Mouse (Mus musculus) hindbrain, embryonic 15.5 days (tissue): ENCODE data around the gene Hmg20b. TPM values are rescaled to one million over a fixed set of nuclear protein-coding genes. Genes with fewer than 3 reads are reported as not detected.

Source experiments
- ATAC-seq: fragments of 200-750 bp; cut with Nextera tagmentation; 2 replicates; pipeline ENCODE4 v1.8.0; 2017; ENCODE audit warnings: low read depth, moderate number of reproducible peaks, moderate TSS enrichment; ENCODE audit not compliant: low FRiP score
- H3K27ac ChIP-seq: fragments of 300-500 bp; sonication (generic); replicated peaks from 2 replicates; pipeline ENCODE4 v1.5.1; 2015; ENCODE audit warnings: mild to moderate bottlenecking, inconsistent platforms
- H3K27me3 ChIP-seq: fragments of 300-500 bp; sonication (generic); 2 replicates; pipeline ENCODE4 v1.6.1; 2015; ENCODE audit warnings: control low read depth, inconsistent platforms
- H3K36me3 ChIP-seq: fragments of 300-500 bp; sonication (generic); 2 replicates; pipeline ENCODE4 v1.6.1; 2015; ENCODE audit warnings: control low read depth, inconsistent platforms
- H3K4me1 ChIP-seq: fragments of 300-500 bp; sonication (generic); replicated peaks from 2 replicates; pipeline ENCODE4 v1.6.1; 2015; ENCODE audit warnings: control low read depth, inconsistent platforms
- H3K4me2 ChIP-seq: fragments of 300-500 bp; sonication (generic); 2 replicates; pipeline ENCODE4 v1.6.1; 2015; ENCODE audit warnings: moderate library complexity, mild to moderate bottlenecking, inconsistent platforms
- H3K4me3 ChIP-seq: fragments of 300-500 bp; sonication (generic); 2 replicates; pipeline ENCODE4 v1.5.1; 2015; ENCODE audit warnings: mild to moderate bottlenecking, inconsistent platforms
- H3K9ac ChIP-seq: fragments of 300-500 bp; sonication (generic); 2 replicates; pipeline ENCODE4 v1.6.1; 2015; ENCODE audit warnings: inconsistent platforms
- H3K9me3 ChIP-seq: fragments of 300-500 bp; sonication (generic); 2 replicates; pipeline ENCODE4 v1.6.1; 2016; ENCODE audit warnings: control low read depth, inconsistent platforms
- WGBS: fragments of 180-500 bp; shearing (Covaris S2); methylation state at CpG from one replicate; pipeline ENCODE4 v1.1.7; 2015; 5-methylcytosine and 5-hydroxymethylcytosine counted together
- polyA plus RNA-seq: library from polyadenylated mRNA; unstranded; fragments of >200 nt; fragmentation: Nextera tagmentation; extraction: Ambion mirVana; gene quantifications from 2 replicates; pipeline ENCODE4 v1.2.1, GENCODE M21; 2015

The Hmg20b gene
- polyA plus RNA-seq, 1 experiment from 2014 or later: 39.9 TPM

DNA sequence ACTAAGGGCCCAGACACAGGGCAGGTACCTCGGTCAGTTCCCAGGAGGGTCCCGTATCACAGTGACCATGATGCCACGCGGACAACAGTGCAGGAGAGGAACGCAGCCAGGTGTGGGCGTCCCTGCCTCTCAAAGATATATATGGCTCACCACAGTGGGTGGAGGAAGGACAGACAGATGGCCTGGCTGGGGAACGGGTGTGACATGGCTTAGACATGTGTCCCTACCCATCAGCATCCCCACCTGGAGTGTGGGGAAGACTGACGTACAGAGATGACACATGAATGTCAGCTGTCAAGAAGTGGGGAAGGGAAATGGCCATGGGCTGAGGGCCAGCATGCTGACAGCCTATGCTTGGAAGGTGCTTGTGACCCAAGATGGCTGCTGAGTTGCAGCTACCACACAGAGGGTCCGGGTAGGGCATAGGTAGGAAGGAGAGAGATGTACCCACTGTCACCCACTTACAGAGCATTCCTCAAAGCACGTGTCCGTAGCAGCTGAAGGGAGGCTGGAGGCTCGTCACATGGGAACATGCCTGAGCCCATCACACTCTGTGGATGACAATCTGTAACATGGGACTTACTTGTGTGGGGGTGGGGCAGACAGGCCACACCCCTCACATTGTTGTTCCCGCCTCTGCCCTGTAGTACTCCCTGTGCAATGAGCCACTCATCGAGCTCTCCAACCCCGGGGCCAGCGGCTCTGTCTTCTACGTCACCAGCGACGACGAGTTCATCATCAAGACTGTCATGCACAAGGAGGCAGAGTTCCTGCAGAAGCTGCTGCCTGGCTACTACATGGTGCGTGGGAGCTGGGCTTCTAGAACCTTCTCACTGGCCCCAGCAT is 43.2 kb downstream of the Hmg20b start:
- Histone ChIP-seq H3K4me2 (no peak overlapping the region), H3K27ac (no peak overlapping the region), H3K36me3 (peaks cover 57% of the 10 kb centered on the region), H3K27me3 (no peaks in the 10 kb centered on the region), H3K9ac (no peak overlapping the region), H3K9me3 (no peaks in the 10 kb centered on the region), H3K4me3 (no peak overlapping the region), H3K4me1 (0 out of 2 replicates have a peak, but pooled peaks cover 16% of the 10 kb centered on the region)
- no peak for ATAC-seq
- WGBS: 94% methylated on average over 21 of the region's 21 CpGs

DNA sequence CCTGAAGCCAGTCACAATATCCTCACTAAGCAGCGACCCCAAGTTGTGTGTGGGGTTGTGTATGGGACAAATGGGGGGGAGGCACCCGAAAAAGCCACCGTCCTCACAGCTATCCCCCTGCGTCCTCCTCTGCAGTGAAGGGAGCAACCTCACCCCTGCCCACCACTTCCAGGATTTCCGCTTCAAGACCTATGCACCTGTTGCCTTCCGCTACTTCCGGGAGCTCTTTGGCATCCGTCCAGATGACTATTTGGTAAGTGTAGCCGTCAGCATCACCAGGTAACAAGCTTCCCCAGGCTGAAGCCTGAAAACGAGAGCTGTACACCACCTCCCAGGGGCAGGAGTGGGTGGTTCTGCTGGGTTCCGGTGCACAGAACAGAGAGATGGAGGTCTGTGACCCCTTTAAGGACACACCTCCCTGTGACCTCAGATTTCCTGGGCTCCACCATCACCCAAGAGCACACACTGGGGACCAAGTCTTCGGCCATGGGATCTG is 44.1 kb downstream of the Hmg20b start:
- no peak for ATAC-seq
- peaks cover 49% of the 10 kb centered on the region for H3K36me3 ChIP-seq

DNA sequence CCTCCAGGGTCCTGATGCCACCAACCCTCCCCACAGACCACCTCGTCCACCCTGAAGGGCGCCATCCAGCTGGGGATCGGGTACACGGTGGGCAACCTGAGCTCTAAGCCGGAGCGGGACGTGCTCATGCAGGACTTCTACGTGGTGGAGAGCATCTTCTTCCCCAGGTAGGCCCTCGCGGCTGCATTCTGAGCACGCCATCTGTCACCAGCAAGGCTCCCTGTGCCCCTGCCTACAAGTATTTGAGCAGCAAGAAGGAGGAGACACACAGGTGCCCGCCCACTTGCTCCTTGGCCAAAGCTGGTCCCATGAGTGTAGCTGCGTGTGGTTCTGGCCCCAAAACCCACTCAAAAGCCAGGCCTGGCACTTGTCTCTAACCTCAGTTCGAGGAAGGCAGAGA is 44.6 kb downstream of the Hmg20b start:
- Histone ChIP-seq H3K27ac (no peak overlapping the region), H3K9ac (no peak overlapping the region), H3K27me3 (no peaks in the 10 kb centered on the region), H3K4me2 (no peak overlapping the region), H3K4me3 (no peak overlapping the region), H3K36me3 (peaks cover 44% of the 10 kb centered on the region), H3K4me1 (peaks cover 21% of the 10 kb centered on the region; the same call in 1 of the 2 replicates), H3K9me3 (no peaks in the 10 kb centered on the region)
- WGBS: 94% methylated on average over 14 of the region's 14 CpGs
- no peak for ATAC-seq

More for the DNA sequence above, 44.1 kb downstream of the Hmg20b start:
- Histone ChIP-seq H3K4me1 (0 out of 2 replicates have a peak, but pooled peaks cover 20% of the 10 kb centered on the region), H3K9ac (no peak overlapping the region), H3K4me3 (no peak overlapping the region), H3K27ac (no peak overlapping the region), H3K4me2 (no peak overlapping the region), H3K27me3 (no peaks in the 10 kb centered on the region), H3K9me3 (no peaks in the 10 kb centered on the region)
- WGBS: 94% methylated on average over 12 of the region's 12 CpGs

DNA sequence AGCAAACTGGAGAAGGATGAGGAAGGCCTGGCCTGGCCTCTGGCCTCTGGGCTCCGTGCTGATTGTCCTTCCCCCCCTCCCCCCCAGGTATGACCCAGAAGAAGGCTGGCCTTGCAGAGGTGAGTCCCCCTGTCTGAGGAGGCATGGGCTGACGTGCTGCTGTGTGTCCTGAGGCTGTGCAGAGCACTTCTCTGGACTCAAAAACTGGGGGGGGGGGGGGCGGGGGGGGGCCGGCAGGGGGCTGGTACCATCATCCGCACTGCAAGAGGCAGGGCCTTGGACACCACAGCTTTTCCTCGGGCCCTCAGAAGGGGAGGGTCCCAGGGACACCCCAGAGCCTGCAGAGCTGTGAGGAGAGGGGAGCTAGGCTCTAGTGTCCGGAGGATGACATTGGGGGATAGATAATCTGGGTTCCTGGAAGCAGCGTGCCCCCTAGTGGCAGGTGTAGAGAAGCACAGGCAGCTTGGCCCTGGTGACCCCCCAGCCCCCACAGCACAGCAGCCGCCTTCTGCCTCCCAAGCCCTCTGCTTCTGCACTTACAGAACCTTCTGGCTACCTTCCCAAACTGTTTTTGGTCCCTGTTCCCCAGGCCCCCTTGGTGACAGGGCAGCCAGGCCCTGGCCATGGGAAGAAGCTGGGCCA is 45.6 kb downstream of the Hmg20b start:
- ATAC-seq: no peak
- H3K4me3 ChIP-seq: no peak overlapping the region
- WGBS: 30% methylated on average over 9 of the region's 9 CpGs
- H3K27me3 ChIP-seq: no peaks in the 10 kb centered on the region
- H3K9me3 ChIP-seq: no peaks in the 10 kb centered on the region
- peaks cover 34% of the 10 kb centered on the region for H3K36me3 ChIP-seq
- no peak overlapping the region for H3K4me2 ChIP-seq
- no peak overlapping the region for H3K27ac ChIP-seq
- H3K4me1 ChIP-seq: peaks cover 21% of the 10 kb centered on the region; the same call in 1 of the 2 replicates
- H3K9ac ChIP-seq: no peak overlapping the region

DNA sequence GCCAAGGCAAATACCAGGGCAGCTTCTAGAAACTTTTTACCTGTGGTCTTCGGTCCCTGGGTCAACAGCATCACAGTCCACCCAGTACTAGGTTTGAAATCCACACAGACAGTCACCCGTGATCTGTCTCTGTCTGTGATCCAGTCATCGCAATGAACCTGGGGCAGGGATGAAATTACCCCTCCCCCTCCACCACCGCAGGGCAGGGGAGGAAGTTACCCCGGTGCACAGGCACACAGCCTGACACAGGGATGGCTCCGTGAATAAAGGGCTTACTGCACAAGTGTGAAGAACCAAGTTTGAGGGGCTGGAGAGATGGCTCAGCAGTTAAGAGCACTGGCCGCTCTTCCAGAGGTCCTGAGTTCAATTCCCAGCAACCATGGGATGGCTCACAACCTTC is 46.5 kb downstream of the Hmg20b start:
- Histone ChIP-seq H3K9me3 (no peaks in the 10 kb centered on the region), H3K9ac (no peak overlapping the region), H3K27me3 (no peaks in the 10 kb centered on the region), H3K4me2 (no peak overlapping the region), H3K36me3 (peaks cover 26% of the 10 kb centered on the region), H3K4me3 (no peak overlapping the region), H3K4me1 (peaks cover 25% of the 10 kb centered on the region), H3K27ac (no peak overlapping the region)
- WGBS: 78% methylated on average over 7 of the region's 7 CpGs
- no peak for ATAC-seq

DNA sequence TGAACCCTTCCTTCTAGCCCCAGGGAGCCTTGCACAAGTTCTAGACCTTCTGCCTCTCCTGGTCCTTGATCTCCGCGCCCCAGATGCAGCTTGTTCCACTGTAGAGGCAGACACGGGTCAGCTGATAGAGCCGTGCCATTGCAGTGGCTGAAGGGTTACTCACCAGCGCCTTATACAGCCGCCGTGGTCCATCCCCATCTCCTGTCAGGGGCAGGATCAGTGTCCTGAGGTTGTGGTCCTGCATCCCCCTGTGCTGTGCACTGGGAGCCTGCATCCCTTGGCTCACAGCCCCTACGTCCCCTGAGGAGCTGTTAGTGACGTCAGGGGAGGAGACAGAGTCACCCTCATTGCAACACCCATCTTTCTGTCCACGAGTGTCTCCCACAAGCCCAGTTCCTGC is 47.0 kb downstream of the Hmg20b start:
- Histone ChIP-seq H3K9ac (no peak overlapping the region), H3K27ac (no peak overlapping the region), H3K4me1 (peaks cover 25% of the 10 kb centered on the region), H3K27me3 (no peaks in the 10 kb centered on the region), H3K9me3 (no peaks in the 10 kb centered on the region), H3K4me3 (no peak overlapping the region), H3K4me2 (no peak overlapping the region), H3K36me3 (peaks cover 21% of the 10 kb centered on the region)
- WGBS: 80% methylated on average over 10 of the region's 10 CpGs
- no peak for ATAC-seq

DNA sequence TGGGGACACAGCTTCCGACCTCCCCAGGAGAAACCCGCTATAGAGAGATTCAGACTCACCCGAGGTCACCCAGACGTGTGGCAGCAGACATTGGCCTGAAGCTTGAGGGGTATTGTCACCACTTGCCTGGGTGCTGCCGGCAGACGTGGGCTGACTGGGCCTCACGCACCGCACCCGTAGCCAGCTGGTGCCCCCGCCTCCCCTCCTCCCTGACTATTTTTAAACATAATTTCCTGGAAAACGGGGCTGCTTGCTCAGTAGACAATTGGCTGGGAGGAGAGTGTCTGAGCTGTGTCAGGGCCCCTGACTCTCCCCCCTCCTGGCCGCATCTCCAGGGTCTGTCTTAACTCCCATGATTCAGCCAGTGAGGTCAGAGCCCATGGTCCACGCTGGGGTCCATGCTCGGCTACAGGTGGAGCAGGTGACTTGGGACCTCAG is 47.5 kb downstream of the Hmg20b start:
- H3K27ac ChIP-seq: no peak overlapping the region

DNA sequence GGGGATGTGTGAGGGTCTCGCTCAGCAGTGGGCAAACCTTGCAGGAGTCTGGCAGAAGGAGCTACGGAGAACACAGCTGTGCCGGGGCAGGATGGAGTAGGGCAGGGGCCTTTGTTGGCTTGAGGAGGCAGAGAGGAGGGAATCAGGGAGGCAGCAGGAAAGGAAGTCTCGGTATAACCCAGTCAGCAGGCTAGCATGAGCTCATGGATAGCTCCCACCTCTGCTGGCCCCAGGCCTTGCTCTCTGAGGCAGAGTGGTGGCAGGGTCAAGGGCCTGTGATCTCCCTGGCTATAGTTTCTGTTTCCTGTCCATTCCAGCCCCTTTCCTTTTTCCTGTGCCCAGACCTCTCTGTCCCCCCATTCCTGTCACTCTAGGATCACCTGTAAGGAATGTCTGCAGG is 48.0 kb downstream of the Hmg20b start:
- Histone ChIP-seq H3K4me3 (no peak overlapping the region), H3K4me1 (peaks cover 31% of the 10 kb centered on the region), H3K9ac (no peak overlapping the region), H3K36me3 (peaks cover 11% of the 10 kb centered on the region), H3K4me2 (0 out of 2 replicates have a peak overlapping the region, but pooled peaks have one; percentile 3), H3K27ac (no peak overlapping the region), H3K27me3 (no peaks in the 10 kb centered on the region), H3K9me3 (no peaks in the 10 kb centered on the region)
- WGBS: 50% methylated on average over 4 of the region's 4 CpGs
- ATAC-seq: no peak

More for the DNA sequence above, 47.5 kb downstream of the Hmg20b start:
- Histone ChIP-seq H3K4me2 (0 out of 2 replicates have a peak overlapping the region, but pooled peaks have one; percentile 3), H3K36me3 (peaks cover 16% of the 10 kb centered on the region), H3K9ac (no peak overlapping the region), H3K4me3 (no peak overlapping the region), H3K9me3 (no peaks in the 10 kb centered on the region), H3K4me1 (peaks cover 25% of the 10 kb centered on the region), H3K27me3 (no peaks in the 10 kb centered on the region)
- ATAC-seq: no peak
- 74% methylated on average over 14 of the region's 14 CpGs for WGBS

DNA sequence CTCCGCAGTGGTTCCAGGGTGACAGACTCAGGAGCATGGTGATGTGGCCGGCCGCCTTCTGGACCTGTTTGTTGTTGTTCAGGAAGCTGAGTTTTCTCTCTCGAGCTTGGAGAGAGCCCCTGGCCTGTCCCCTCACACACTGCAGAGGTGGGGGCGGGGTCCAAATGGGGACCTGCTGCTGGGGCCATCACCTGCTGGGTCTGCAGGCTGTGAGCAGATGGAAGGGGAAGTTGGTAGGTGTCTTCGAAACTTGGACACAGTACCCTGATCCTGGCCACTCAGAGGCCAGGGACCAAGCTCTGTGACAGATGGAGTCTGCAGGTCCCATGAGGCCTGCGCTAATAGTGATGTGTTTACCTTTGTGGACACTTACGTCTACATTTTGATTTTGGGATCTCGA is 49.0 kb downstream of the Hmg20b start:
- H3K4me2 ChIP-seq: no peak overlapping the region
- no peak overlapping the region for H3K27ac ChIP-seq
- ATAC-seq: no peak
- H3K9me3 ChIP-seq: no peaks in the 10 kb centered on the region
- H3K36me3 ChIP-seq: peaks cover 1% of the 10 kb centered on the region; the same call in 1 of the 2 replicates
- H3K9ac ChIP-seq: no peak overlapping the region
- H3K4me3 ChIP-seq: no peak overlapping the region
- WGBS: 81% methylated on average over 9 of the region's 9 CpGs
- no peaks in the 10 kb centered on the region for H3K27me3 ChIP-seq
- H3K4me1 ChIP-seq: peaks cover 32% of the 10 kb centered on the region

DNA sequence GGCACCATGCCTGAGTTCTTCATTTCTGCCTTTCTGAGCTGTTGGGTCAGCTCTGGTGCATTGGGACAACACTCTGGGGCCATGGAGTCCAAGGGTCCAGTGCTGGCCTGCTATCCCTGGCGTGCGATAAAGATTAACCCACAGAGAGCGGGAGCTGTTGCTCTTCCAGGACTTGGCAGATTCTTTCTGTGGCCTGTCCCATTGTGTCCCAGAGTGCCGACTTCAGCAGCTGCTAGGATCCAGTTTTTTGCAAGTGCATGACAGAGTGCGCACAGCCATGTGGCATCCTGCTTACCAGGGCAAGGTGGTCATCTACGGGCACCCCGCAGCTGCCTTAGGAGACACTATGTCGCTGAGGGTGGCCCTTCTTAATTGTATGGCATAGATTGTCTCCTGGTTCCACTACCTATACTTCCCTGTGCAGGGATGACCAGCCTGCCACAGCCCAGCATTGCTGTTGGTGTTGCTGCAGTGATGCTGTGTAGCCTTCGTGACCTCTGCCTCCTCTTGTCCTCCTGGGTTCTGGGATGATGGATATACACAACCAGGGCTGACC is 49.9 kb downstream of the Hmg20b start:
- H3K9me3 ChIP-seq: no peaks in the 10 kb centered on the region
- no peak for ATAC-seq
- H3K9ac ChIP-seq: no peak overlapping the region
- peaks cover 39% of the 10 kb centered on the region for H3K4me1 ChIP-seq
- WGBS: 80% methylated on average over 9 of the region's 9 CpGs
- no peaks in the 10 kb centered on the region for H3K27me3 ChIP-seq
- no peak overlapping the region for H3K4me3 ChIP-seq
- H3K4me2 ChIP-seq: no peak overlapping the region
- H3K27ac ChIP-seq: no peak overlapping the region
- H3K36me3 ChIP-seq: no peaks in the 10 kb centered on the region

DNA sequence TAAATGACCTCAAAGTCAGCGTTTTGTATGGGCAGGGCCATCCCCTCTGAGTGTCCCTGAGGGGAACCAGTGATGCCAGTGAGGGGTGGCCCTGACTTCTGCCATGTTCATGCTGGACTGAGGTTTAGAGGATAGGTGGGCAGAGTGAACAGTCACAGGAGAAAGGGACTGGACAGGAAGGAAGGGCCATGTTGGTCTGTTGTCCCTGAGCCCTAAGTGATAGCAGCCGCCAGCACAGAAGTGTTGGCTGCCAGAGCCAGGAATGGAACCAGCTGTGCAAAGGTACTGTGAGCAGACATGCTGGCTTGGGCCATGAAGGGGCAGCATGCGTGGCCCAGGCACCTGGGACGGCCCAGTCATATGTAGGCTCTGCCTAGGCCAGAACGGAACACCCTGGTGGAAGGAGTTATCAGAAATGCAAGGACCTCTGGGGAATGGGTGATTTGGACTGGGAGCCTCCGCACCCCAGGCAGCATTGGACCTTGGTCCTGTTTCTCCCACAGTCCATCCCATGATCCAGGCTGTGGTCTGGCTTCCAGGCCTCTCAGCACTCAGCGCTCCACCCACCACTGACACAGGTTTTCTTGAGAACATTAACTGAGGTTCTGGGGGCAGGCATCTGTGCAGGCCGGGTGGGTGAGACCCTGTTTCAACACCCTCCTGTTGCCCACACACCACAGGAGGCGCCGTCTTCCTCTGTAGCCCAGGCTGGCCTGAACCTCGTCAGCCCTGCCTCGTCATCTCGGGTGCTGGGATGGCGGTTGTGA is 50.5 kb downstream of the Hmg20b start:
- Histone ChIP-seq H3K36me3 (no peaks in the 10 kb centered on the region), H3K27me3 (no peaks in the 10 kb centered on the region), H3K4me3 (no peak overlapping the region), H3K9me3 (no peaks in the 10 kb centered on the region), H3K27ac (no peak overlapping the region), H3K9ac (no peak overlapping the region), H3K4me1 (peaks cover 46% of the 10 kb centered on the region), H3K4me2 (no peak overlapping the region)
- 86% methylated on average over 14 of the region's 14 CpGs for WGBS
- no peak for ATAC-seq
